Comparison of ENCODE assay signal across 21 mouse cellular contexts in genomic region chr6:47904361-47904760, GRCm38 (mm10). TPM values are rescaled to one million over a fixed set of nuclear protein-coding genes. Genes with fewer than 3 reads are reported as not detected.
DNase-seq lines count a peak whose midpoint lies in the region; ATAC-seq and TF ChIP-seq lines count a peak whose summit lies in the region.
"Had no signal": no experiment of that assay in that cellular context is flagged by ENCODE, and none has a peak within 500 bp of the region (broad histone marks: within the 10 kb centered on the region; RNA-seq: fewer than 3 reads in every experiment).

No protein-coding gene starts in this region.

- TF ChIP-seq CTCF in E14TG2a.4 (conservative IDR thresholded peaks at IDR 0.05; ENCODE audit: low read length): no peak

- H3K4me1 ChIP-seq in forebrain, embryonic 10.5 days: peaks cover 9% of the 10 kb centered on the region
- no peaks in the 10 kb centered on the region for H3K4me1 ChIP-seq in forebrain, embryonic 11.5 days (replicated peaks; ENCODE audit: control insufficient read depth, insufficient read depth, low read length)
- H3K4me1 ChIP-seq in heart, embryonic 13.5 days: no peaks in the 10 kb centered on the region
- H3K4me1 ChIP-seq in E14TG2a.4 (replicated peaks; ENCODE audit: low read depth, low read length): peaks cover 25% of the 10 kb centered on the region
- 0 out of 2 replicates have a peak, but pooled peaks cover 2% of the 10 kb centered on the region for H3K4me1 ChIP-seq in neural tube, embryonic 15.5 days
- H3K4me1 ChIP-seq: embryonic facial prominence, embryonic 13.5 days; limb, embryonic 12.5 days; liver, embryonic 12.5 days; megakaryocyte, embryonic 14.5 days had no signal

- peaks cover 49% of the 10 kb centered on the region for H3K27me3 ChIP-seq in forebrain, embryonic 10.5 days (ENCODE audit: poor library complexity, severe bottlenecking)
- H3K27me3 ChIP-seq in forebrain, embryonic 11.5 days (ENCODE audit: control insufficient read depth, insufficient read depth, low read length): peaks cover 6% of the 10 kb centered on the region; the same call in 1 of the 2 replicates
- H3K27me3 ChIP-seq in heart, embryonic 13.5 days (replicated peaks): peaks cover 32% of the 10 kb centered on the region
- H3K27me3 ChIP-seq in E14TG2a.4 (ENCODE audit: insufficient read depth, low read length): peaks cover 78% of the 10 kb centered on the region
- H3K27me3 ChIP-seq in neural tube, embryonic 15.5 days (replicated peaks): 0 out of 2 replicates have a peak, but pooled peaks cover 4% of the 10 kb centered on the region
- H3K27me3 ChIP-seq: liver, embryonic 12.5 days; megakaryocyte, embryonic 14.5 days had no signal

- no peak overlapping the region for H3K4me2 ChIP-seq in forebrain, embryonic 11.5 days (ENCODE audit: low read depth, low read length, severe bottlenecking)
- peak overlapping the region; percentile 39 for H3K4me2 ChIP-seq in heart, embryonic 13.5 days
- H3K4me2 ChIP-seq in neural tube, embryonic 15.5 days: no peak overlapping the region
- H3K4me2 ChIP-seq: embryonic facial prominence, embryonic 13.5 days; limb, embryonic 12.5 days; liver, embryonic 12.5 days had no signal

- no peak overlapping the region for H3K27ac ChIP-seq in forebrain, embryonic 10.5 days
- H3K27ac ChIP-seq in forebrain, embryonic 11.5 days (ENCODE audit: low read depth, low read length): no peak overlapping the region
- H3K27ac ChIP-seq in heart, embryonic 13.5 days (replicated peaks): no peak overlapping the region
- H3K27ac ChIP-seq in neural tube, embryonic 15.5 days (replicated peaks): no peak overlapping the region
- H3K27ac ChIP-seq: embryonic facial prominence, embryonic 13.5 days; heart, adult 2 months; limb, embryonic 12.5 days; liver, embryonic 12.5 days had no signal

- peak overlapping the region; percentile 20 for H3K4me3 ChIP-seq in forebrain, embryonic 10.5 days
- no peak overlapping the region for H3K4me3 ChIP-seq in forebrain, embryonic 11.5 days (ENCODE audit: low read depth, low read length)
- no peak overlapping the region for H3K4me3 ChIP-seq in heart, embryonic 13.5 days
- H3K4me3 ChIP-seq in E14TG2a.4 (replicated peaks; ENCODE audit: low read length): peak overlapping the region; percentile 82
- no peak overlapping the region for H3K4me3 ChIP-seq in neural tube, embryonic 15.5 days (replicated peaks)
- H3K4me3 ChIP-seq: embryonic facial prominence, embryonic 13.5 days; heart, adult 2 months; limb, embryonic 12.5 days; liver, embryonic 12.5 days; megakaryocyte, embryonic 14.5 days had no signal

- peaks cover 89% of the 10 kb centered on the region for H3K36me3 ChIP-seq in forebrain, embryonic 10.5 days (replicated peaks)
- peaks cover 2% of the 10 kb centered on the region; the same call in 1 of the 2 replicates for H3K36me3 ChIP-seq in forebrain, embryonic 11.5 days (ENCODE audit: control insufficient read depth, insufficient read depth, low read length)
- peaks cover 94% of the 10 kb centered on the region for H3K36me3 ChIP-seq in heart, embryonic 13.5 days
- H3K36me3 ChIP-seq in E14TG2a.4 (ENCODE audit: insufficient read depth, low read length): no peaks in the 10 kb centered on the region
- peaks cover 80% of the 10 kb centered on the region for H3K36me3 ChIP-seq in neural tube, embryonic 15.5 days

- 18% methylated on average over 19 of the region's 19 CpGs for WGBS in forebrain, embryonic 10.5 days
- 28% methylated on average over 19 of the region's 19 CpGs for WGBS in forebrain, embryonic 11.5 days
- 53% methylated on average over 19 of the region's 19 CpGs for WGBS in heart, embryonic 13.5 days
- 39% methylated on average over 19 of the region's 19 CpGs for WGBS in neural tube, embryonic 15.5 days

- no peak overlapping the region; the same call in 1 of the 2 replicates for H3K9ac ChIP-seq in forebrain, embryonic 11.5 days (ENCODE audit: low read length)
- H3K9ac ChIP-seq in heart, embryonic 13.5 days: no peak overlapping the region
- H3K9ac ChIP-seq in neural tube, embryonic 15.5 days (replicated peaks): no peak overlapping the region
- H3K9ac ChIP-seq: embryonic facial prominence, embryonic 13.5 days; limb, embryonic 12.5 days; liver, embryonic 12.5 days had no signal

- peaks cover 4% of the 10 kb centered on the region; the same call in 1 of the 2 replicates for H3K9me3 ChIP-seq in forebrain, embryonic 10.5 days
- no peaks in the 10 kb centered on the region for H3K9me3 ChIP-seq in forebrain, embryonic 11.5 days (ENCODE audit: control insufficient read depth, low read length)
- peaks cover 6% of the 10 kb centered on the region; the same call in 1 of the 2 replicates for H3K9me3 ChIP-seq in heart, embryonic 13.5 days
- no peaks in the 10 kb centered on the region for H3K9me3 ChIP-seq in E14TG2a.4 (ENCODE audit: low read length)
- H3K9me3 ChIP-seq in neural tube, embryonic 15.5 days (replicated peaks): no peaks in the 10 kb centered on the region
- H3K9me3 ChIP-seq: embryonic facial prominence, embryonic 13.5 days; limb, embryonic 12.5 days had no signal

- no peak for DNase-seq in forebrain, embryonic 10.5 days (ENCODE audit: extremely low spot score, low spot score)
- DNase-seq in forebrain, embryonic 11.5 days (ENCODE audit: low spot score): no peak
- no peak for DNase-seq in heart, postnatal 4 days
- peak; percentile 70 for DNase-seq in R1 (ENCODE audit: low read depth, low spot score)
- DNase-seq in right cerebral cortex, postnatal 25 days: no peak
- DNase-seq: adrenal gland, postnatal 25 days; gastrocnemius, postnatal 10 days; heart, adult 2 months; heart, postnatal 36 days; kidney, postnatal 4 days; lung, adult 2 months; right cerebral cortex, postnatal 4 days; thymus, postnatal 14 days had no signal

- ATAC-seq in forebrain, embryonic 11.5 days (replicated peaks; ENCODE audit: low FRiP score): no peak
- no peak for ATAC-seq in heart, embryonic 13.5 days (ENCODE audit: extremely low read depth, insufficient number of reproducible peaks, low FRiP score, low TSS enrichment)
- no peak for ATAC-seq in neural tube, embryonic 15.5 days (ENCODE audit: low FRiP score)
- ATAC-seq: intestine, embryonic 16.5 days; liver, embryonic 12.5 days had no signal

RNA-seq across cellular contexts. Expression of gene Zfp212, which starts 15.9 kb away (rescaled TPM):
- polyA plus RNA-seq in forebrain, embryonic 10.5 days (2016; fragmentation: Nextera tagmentation; extraction: Ambion mirVana): 19.6 and 20.2 TPM in 2 replicates
- 15.9 and 17.5 TPM in 2 replicates for polyA plus RNA-seq in forebrain, embryonic 11.5 days (2014; fragmentation: Nextera tagmentation; extraction: Ambion mirVana)
- 8.9 and 9.2 TPM in 2 replicates for polyA plus RNA-seq in heart, embryonic 13.5 days (2015; fragmentation: Nextera tagmentation; extraction: Ambion mirVana)
- total RNA-seq in heart, postnatal 4 days (2021): 10 to 100 TPM; 12.1 TPM
- 15.5 and 16.1 TPM in 2 replicates for polyA plus RNA-seq in neural tube, embryonic 15.5 days (2015; fragmentation: Nextera tagmentation; extraction: Ambion mirVana)

RNA-seq across cellular contexts. Expression of gene Zfp282, which starts 27.4 kb away (rescaled TPM):
- 14.7 and 15.0 TPM in 2 replicates for polyA plus RNA-seq in forebrain, embryonic 10.5 days (2016; fragmentation: Nextera tagmentation; extraction: Ambion mirVana)
- polyA plus RNA-seq in forebrain, embryonic 11.5 days (2014; fragmentation: Nextera tagmentation; extraction: Ambion mirVana): 17.8 and 19.4 TPM in 2 replicates
- 7.6 TPM in 2 replicates for polyA plus RNA-seq in heart, embryonic 13.5 days (2015; fragmentation: Nextera tagmentation; extraction: Ambion mirVana)
- total RNA-seq in heart, postnatal 4 days (2021): 10 to 100 TPM; 10.1 to 10.4 TPM
- 21.3 and 23.3 TPM in 2 replicates for polyA plus RNA-seq in neural tube, embryonic 15.5 days (2015; fragmentation: Nextera tagmentation; extraction: Ambion mirVana)

RNA-seq across cellular contexts. Expression of gene Zfp956, which starts 48.8 kb away (rescaled TPM):
- polyA plus RNA-seq in forebrain, embryonic 10.5 days (2016; fragmentation: Nextera tagmentation; extraction: Ambion mirVana): 8.0 and 8.5 TPM in 2 replicates
- 7.5 and 7.9 TPM in 2 replicates for polyA plus RNA-seq in forebrain, embryonic 11.5 days (2014; fragmentation: Nextera tagmentation; extraction: Ambion mirVana)
- 2.4 and 2.8 TPM in 2 replicates for polyA plus RNA-seq in heart, embryonic 13.5 days (2015; fragmentation: Nextera tagmentation; extraction: Ambion mirVana)
- total RNA-seq in heart, postnatal 4 days (2021): 1 to 10 TPM; 1.5 to 2.2 TPM
- 23.2 and 24.6 TPM in 2 replicates for polyA plus RNA-seq in neural tube, embryonic 15.5 days (2015; fragmentation: Nextera tagmentation; extraction: Ambion mirVana)

Comparison
In these comparisons a context has a peak if more than half of its experiments do, and no peak if none do; other contexts are left out.
1. H3K4me3 ChIP-seq: peak in forebrain, embryonic 10.5 days (single experiment) and E14TG2a.4 (single experiment); none in forebrain, embryonic 11.5 days (single experiment), heart, embryonic 13.5 days (single experiment) and neural tube, embryonic 15.5 days (single experiment).